Mouse (Mus musculus) lung, postnatal 4 days (tissue): ENCODE measurements around the gene Pgghg.
"Not testable (repeated sequence)": the region's sequence is repeated elsewhere in the genome, so short reads cannot be mapped to it uniquely, and the experiment has no call there.

Experiments
- DNase-seq, 2 experiments: peaks; one replicate each; pipeline ENCODE4 v3.0.0; 2021

The Pgghg gene

GRCm38 (mm10) chr7:140955758-140956555 is 14.8 kb downstream of the Pgghg start, which contains the start of the genes Gm45717 and Ifitm2:
Gene Gm45717, minus strand, starts transcription at chr7:140955937.
Gene Ifitm2, minus strand, starts transcription at chr7:140955987.
- peak; percentile 84 to 86 for DNase-seq

- no peak for DNase-seq
Observed at GRCm38 (mm10) chr7:140956556-140956869, 15.3 kb downstream of the Pgghg start.

- DNase-seq: peak in 1 of 2 experiments; percentile 68
Observed at GRCm38 (mm10) chr7:140959181-140959901, 18.1 kb downstream of the Pgghg start.

GRCm38 (mm10) chr7:140960026-140960425 is 18.8 kb downstream of the Pgghg start:
- no peak for DNase-seq

GRCm38 (mm10) chr7:140961416-140961815 is 20.2 kb downstream of the Pgghg start:
- DNase-seq: no peak

GRCm38 (mm10) chr7:140962733-140963132 is 21.5 kb downstream of the Pgghg start:
- no peak for DNase-seq

GRCm38 (mm10) chr7:140966921-140967320 is 25.7 kb downstream of the Pgghg start, which contains the start of gene Ifitm1:
Gene Ifitm1, plus strand, starts transcription at chr7:140967221.
- DNase-seq: no peak

GRCm38 (mm10) chr7:140967862-140968591 is 26.8 kb downstream of the Pgghg start:
- no peak for DNase-seq

GRCm38 (mm10) chr7:140968710-140969109 is 27.5 kb downstream of the Pgghg start:
- DNase-seq: not testable (repeated sequence)

- DNase-seq: no peak
Observed at GRCm38 (mm10) chr7:140970931-140971330, 29.7 kb downstream of the Pgghg start.

GRCm38 (mm10) chr7:140971479-140972171 is 30.4 kb downstream of the Pgghg start:
- DNase-seq: peak; percentile 47 to 70

- DNase-seq: no peak
Observed at GRCm38 (mm10) chr7:140973396-140974165, 32.4 kb downstream of the Pgghg start.

GRCm38 (mm10) chr7:140974940-140975339 is 33.7 kb downstream of the Pgghg start:
- no peak for DNase-seq

- no peak for DNase-seq
Observed at GRCm38 (mm10) chr7:140975465-140975864, 34.3 kb downstream of the Pgghg start.

- not testable (repeated sequence) for DNase-seq
Observed at GRCm38 (mm10) chr7:140976720-140977119, 35.5 kb downstream of the Pgghg start.

GRCm38 (mm10) chr7:140981704-140982103 is 40.5 kb downstream of the Pgghg start:
- no peak for DNase-seq

GRCm38 (mm10) chr7:140982971-140983370 is 41.8 kb downstream of the Pgghg start:
- DNase-seq: no peak

GRCm38 (mm10) chr7:140987182-140988138 is 46.3 kb downstream of the Pgghg start:
- DNase-seq: no peak

GRCm38 (mm10) chr7:140989022-140989421 is 47.8 kb downstream of the Pgghg start:
- no peak for DNase-seq

- no peak for DNase-seq
Observed at GRCm38 (mm10) chr7:140990185-140990584, 49.0 kb downstream of the Pgghg start.

- DNase-seq: no peak
Observed at GRCm38 (mm10) chr7:140990622-140991021, 49.4 kb downstream of the Pgghg start.
